Mouse (Mus musculus): Measurements from ENCODE around the gene Net1. TPM values are rescaled to one million over a fixed set of nuclear protein-coding genes. Genes with fewer than 3 reads are reported as not detected.
A peak's percentile ranks its signal among the peaks of the same experiment; 100 is the strongest.
"Not testable (repeated sequence)": the region's sequence is repeated elsewhere in the genome, so short reads cannot be mapped to it uniquely, and the experiment has no call there.

Net1 gene
- polyA plus RNA-seq, 1 experiment from 2014 or later: 113 TPM

GRCm38 (mm10) chr13:3856252-3856651, 61.8 kb downstream of the Net1 start:
- H3K4me3 ChIP-seq (replicated peaks; ENCODE audit: low read length): no peak overlapping the region
- H3K4me2 ChIP-seq (ENCODE audit: low read depth, low read length): no peak overlapping the region
- H3K27me3 ChIP-seq (ENCODE audit: control insufficient read depth, insufficient read depth, low read length): no peaks in the 10 kb centered on the region
- H3K27ac ChIP-seq (ENCODE audit: low read length): no peak overlapping the region
- H3K9ac ChIP-seq (ENCODE audit: low read length): no peak overlapping the region
- no peaks in the 10 kb centered on the region for H3K9me3 ChIP-seq (replicated peaks; ENCODE audit: control insufficient read depth, low read length)
- no peaks in the 10 kb centered on the region for H3K36me3 ChIP-seq (ENCODE audit: control insufficient read depth, insufficient read depth, low read length)
- no peaks in the 10 kb centered on the region for H3K4me1 ChIP-seq (ENCODE audit: control insufficient read depth, insufficient read depth, low read length)
- 81% methylated on average over 1 of the region's 1 CpGs for WGBS
- no peak for ATAC-seq (ENCODE audit: insufficient read depth, low FRiP score)

DNA sequence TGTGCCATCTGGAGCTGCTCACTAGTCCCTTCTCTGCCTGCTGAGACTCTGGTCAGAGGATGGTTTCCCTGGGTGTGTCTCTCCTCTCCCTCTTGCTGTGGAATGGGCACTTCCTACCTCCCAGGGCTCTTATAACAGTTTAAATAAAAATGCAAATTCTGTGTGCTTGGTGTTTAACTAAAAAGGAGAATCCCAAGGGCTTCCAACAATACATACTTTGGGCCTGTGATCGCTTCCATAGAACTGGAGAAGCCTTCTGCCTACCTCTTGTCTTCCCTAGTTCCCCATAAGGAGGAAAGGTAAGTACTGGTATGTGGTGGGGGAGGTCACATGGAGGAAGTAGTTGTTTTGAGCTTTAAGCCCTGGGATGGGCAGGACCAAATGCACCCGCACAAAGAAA, 63.2 kb downstream of the Net1 start:
- Histone ChIP-seq H3K27me3 (ENCODE audit: control insufficient read depth, insufficient read depth, low read length) (no peaks in the 10 kb centered on the region), H3K9me3 (replicated peaks; ENCODE audit: control insufficient read depth, low read length) (no peaks in the 10 kb centered on the region), H3K9ac (ENCODE audit: low read length) (no peak overlapping the region), H3K4me1 (ENCODE audit: control insufficient read depth, insufficient read depth, low read length) (no peaks in the 10 kb centered on the region), H3K36me3 (ENCODE audit: control insufficient read depth, insufficient read depth, low read length) (no peaks in the 10 kb centered on the region), H3K4me3 (replicated peaks; ENCODE audit: low read length) (no peak overlapping the region), H3K27ac (ENCODE audit: low read length) (no peak overlapping the region), H3K4me2 (ENCODE audit: low read depth, low read length) (no peak overlapping the region)
- WGBS: 83% methylated on average over 2 of the region's 2 CpGs
- ATAC-seq (ENCODE audit: insufficient read depth, low FRiP score): no peak

DNA sequence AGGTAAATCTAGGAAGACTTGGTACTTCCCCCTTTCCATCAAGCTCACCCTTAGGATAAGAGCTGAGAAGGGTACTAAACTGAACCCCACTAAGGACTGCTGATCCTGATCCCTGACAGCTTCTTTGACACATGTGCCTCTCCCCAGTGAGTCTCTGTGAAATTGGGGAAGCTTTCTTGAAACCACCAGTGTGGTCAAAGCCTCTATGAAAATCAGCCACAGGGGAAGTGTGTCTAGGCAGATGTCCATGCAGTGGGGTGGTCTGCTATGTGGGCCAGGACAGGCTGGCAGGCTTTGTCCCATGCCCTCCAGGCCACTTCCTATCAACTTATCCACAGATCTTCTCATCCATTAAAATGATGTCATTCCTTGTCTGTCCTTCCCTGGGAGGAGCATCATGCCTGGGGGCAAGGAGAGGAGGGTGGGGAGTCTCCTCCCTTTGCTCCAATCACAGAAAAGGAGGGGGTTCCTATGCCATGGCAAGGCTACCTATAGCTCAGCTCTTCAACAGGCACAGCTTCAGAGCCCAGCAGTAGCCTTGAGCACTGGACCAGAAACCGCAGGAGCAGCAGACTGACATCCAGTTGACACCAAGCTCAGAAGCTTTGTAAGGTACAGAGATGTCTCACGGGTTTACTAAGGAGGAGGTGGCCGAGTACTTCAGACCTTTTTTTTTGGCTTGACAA, 64.2 kb downstream of the Net1 start, which contains the start of gene Calm5:
TSS of gene Calm5 (plus strand) at position 526 of the 686 bp plus-strand sequence.
- not testable (repeated sequence) for ATAC-seq (ENCODE audit: insufficient read depth, low FRiP score); H3K9ac ChIP-seq (ENCODE audit: low read length)

GRCm38 (mm10) chr13:3850330-3850729, 67.7 kb downstream of the Net1 start:
- WGBS: 65% methylated on average over 1 of the region's 1 CpGs
- Histone ChIP-seq H3K4me2 (ENCODE audit: low read depth, low read length) (no peak overlapping the region), H3K4me3 (replicated peaks; ENCODE audit: low read length) (no peak overlapping the region), H3K9me3 (replicated peaks; ENCODE audit: control insufficient read depth, low read length) (no peaks in the 10 kb centered on the region), H3K27ac (ENCODE audit: low read length) (no peak overlapping the region), H3K9ac (ENCODE audit: low read length) (no peak overlapping the region), H3K27me3 (ENCODE audit: control insufficient read depth, insufficient read depth, low read length) (no peaks in the 10 kb centered on the region), H3K4me1 (ENCODE audit: control insufficient read depth, insufficient read depth, low read length) (no peaks in the 10 kb centered on the region), H3K36me3 (ENCODE audit: control insufficient read depth, insufficient read depth, low read length) (no peaks in the 10 kb centered on the region)
- no peak for ATAC-seq (ENCODE audit: insufficient read depth, low FRiP score)

More for the DNA sequence above, 64.2 kb downstream of the Net1 start, which contains the start of gene Calm5:
- not testable (repeated sequence) for H3K9me3 ChIP-seq (replicated peaks; ENCODE audit: control insufficient read depth, low read length); H3K4me2 ChIP-seq (ENCODE audit: low read depth, low read length); H3K27me3 ChIP-seq (ENCODE audit: control insufficient read depth, insufficient read depth, low read length); H3K36me3 ChIP-seq (ENCODE audit: control insufficient read depth, insufficient read depth, low read length); H3K27ac ChIP-seq (ENCODE audit: low read length); H3K4me1 ChIP-seq (ENCODE audit: control insufficient read depth, insufficient read depth, low read length); H3K4me3 ChIP-seq (replicated peaks; ENCODE audit: low read length)
- 77% methylated on average over 3 of the region's 3 CpGs for WGBS

DNA sequence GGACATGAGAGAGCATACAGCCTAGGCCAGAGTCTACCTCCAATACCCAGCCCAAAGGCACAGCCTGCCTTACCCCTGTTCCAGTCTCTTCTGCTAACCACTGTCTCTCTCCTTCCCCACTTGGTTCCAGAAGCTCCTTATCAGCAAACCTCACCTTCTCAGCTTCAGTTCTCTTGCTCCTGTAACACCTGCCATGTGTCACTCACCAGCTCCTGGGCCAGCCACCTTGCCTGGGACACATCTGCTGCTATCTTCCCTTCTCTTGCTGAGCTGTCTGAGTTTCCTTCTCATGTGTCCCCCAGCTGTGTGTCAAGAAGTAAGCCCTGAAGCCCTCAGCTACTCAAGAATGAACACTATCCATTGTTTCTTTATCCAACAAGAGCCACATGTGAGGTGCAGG, 77.4 kb downstream of the Net1 start:
- H3K9ac ChIP-seq (ENCODE audit: low read length); H3K36me3 ChIP-seq (ENCODE audit: control insufficient read depth, insufficient read depth, low read length); ATAC-seq (ENCODE audit: insufficient read depth, low FRiP score); H3K4me1 ChIP-seq (ENCODE audit: control insufficient read depth, insufficient read depth, low read length); H3K9me3 ChIP-seq (replicated peaks; ENCODE audit: control insufficient read depth, low read length); H3K4me3 ChIP-seq (replicated peaks; ENCODE audit: low read length); H3K27me3 ChIP-seq (ENCODE audit: control insufficient read depth, insufficient read depth, low read length); H3K4me2 ChIP-seq (ENCODE audit: low read depth, low read length); H3K27ac ChIP-seq (ENCODE audit: low read length): not testable (repeated sequence)

GRCm38 (mm10) chr13:3837312-3837807, 80.7 kb downstream of the Net1 start, which contains the start of gene Calm4:
Calm4 (plus strand) TSS chr13:3837757.
- not testable (repeated sequence) for H3K4me1 ChIP-seq (ENCODE audit: control insufficient read depth, insufficient read depth, low read length)

GRCm38 (mm10) chr13:3833644-3834043, 84.4 kb downstream of the Net1 start:
- H3K9me3 ChIP-seq (replicated peaks; ENCODE audit: control insufficient read depth, low read length); H3K4me1 ChIP-seq (ENCODE audit: control insufficient read depth, insufficient read depth, low read length): not testable (repeated sequence)

More at GRCm38 (mm10) chr13:3837312-3837807, 80.7 kb downstream of the Net1 start, which contains the start of gene Calm4:
- not testable (repeated sequence) for H3K27me3 ChIP-seq (ENCODE audit: control insufficient read depth, insufficient read depth, low read length); H3K9ac ChIP-seq (ENCODE audit: low read length); ATAC-seq (ENCODE audit: insufficient read depth, low FRiP score); H3K27ac ChIP-seq (ENCODE audit: low read length); H3K9me3 ChIP-seq (replicated peaks; ENCODE audit: control insufficient read depth, low read length); H3K4me2 ChIP-seq (ENCODE audit: low read depth, low read length); H3K36me3 ChIP-seq (ENCODE audit: control insufficient read depth, insufficient read depth, low read length); H3K4me3 ChIP-seq (replicated peaks; ENCODE audit: low read length)

DNA sequence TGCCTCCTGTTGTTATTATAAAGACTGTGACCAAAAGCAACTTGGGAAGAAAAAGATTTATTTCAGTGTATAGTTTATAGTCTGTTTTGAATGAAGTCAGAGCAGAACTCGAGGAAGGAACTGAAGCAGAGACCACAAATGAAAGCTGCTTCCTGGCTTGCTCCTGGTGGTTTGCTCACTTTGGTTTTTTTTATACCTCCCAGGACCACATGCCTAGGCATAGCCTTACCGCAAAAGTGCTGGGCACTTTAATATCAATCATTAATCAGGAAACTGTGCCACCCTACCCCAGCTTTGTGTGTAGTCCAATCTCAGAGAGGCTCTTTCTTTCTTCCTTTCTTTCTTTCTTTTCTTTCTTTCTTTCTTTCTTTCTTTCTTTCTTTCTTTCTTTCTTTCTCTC, 85.6 kb downstream of the Net1 start:
- H3K4me3 ChIP-seq (replicated peaks; ENCODE audit: low read length): no peak overlapping the region
- 28% methylated on average over 2 of the region's 2 CpGs for WGBS

More at GRCm38 (mm10) chr13:3833644-3834043, 84.4 kb downstream of the Net1 start:
- not testable (repeated sequence) for H3K36me3 ChIP-seq (ENCODE audit: control insufficient read depth, insufficient read depth, low read length); H3K27ac ChIP-seq (ENCODE audit: low read length); H3K4me2 ChIP-seq (ENCODE audit: low read depth, low read length); H3K9ac ChIP-seq (ENCODE audit: low read length); ATAC-seq (ENCODE audit: insufficient read depth, low FRiP score); H3K4me3 ChIP-seq (replicated peaks; ENCODE audit: low read length); H3K27me3 ChIP-seq (ENCODE audit: control insufficient read depth, insufficient read depth, low read length)

More for the DNA sequence above, 85.6 kb downstream of the Net1 start:
- no peaks in the 10 kb centered on the region for H3K36me3 ChIP-seq (ENCODE audit: control insufficient read depth, insufficient read depth, low read length)
- H3K27ac ChIP-seq (ENCODE audit: low read length): peak overlapping the region; percentile 84
- no peaks in the 10 kb centered on the region for H3K4me1 ChIP-seq (ENCODE audit: control insufficient read depth, insufficient read depth, low read length)
- no peak for ATAC-seq (ENCODE audit: insufficient read depth, low FRiP score)
- H3K4me2 ChIP-seq (ENCODE audit: low read depth, low read length): no peak overlapping the region
- H3K27me3 ChIP-seq (ENCODE audit: control insufficient read depth, insufficient read depth, low read length): no peaks in the 10 kb centered on the region
- H3K9ac ChIP-seq (ENCODE audit: low read length): no peak overlapping the region
- no peaks in the 10 kb centered on the region for H3K9me3 ChIP-seq (replicated peaks; ENCODE audit: control insufficient read depth, low read length)
